Mouse (Mus musculus) CH12.LX (cell line): Measurements from ENCODE around the gene Ctcf. TPM values are rescaled to one million over a fixed set of nuclear protein-coding genes. Genes with fewer than 3 reads are reported as not detected.

Source experiments
- DNase-seq: peaks from one replicate; pipeline ENCODE4 v3.0.0-alpha.2; 2013; ENCODE audit errors: extremely low read depth
- H3K27ac ChIP-seq: 2 replicates; pipeline ENCODE4 v1.5.1; 2012; ENCODE audit warnings: low read depth, mild to moderate bottlenecking, control low read depth, moderate library complexity; ENCODE audit not compliant: insufficient read depth
- H3K27me3 ChIP-seq: replicated peaks from 2 replicates; pipeline ENCODE3; 2012; ENCODE audit warnings: inconsistent platforms
- H3K36me3 ChIP-seq, 2 experiments: replicated peaks in 1 of 2; 2 replicates each; pipeline versions ENCODE3 to v1.6.1; 2012; ENCODE audit warnings: inconsistent platforms in 1 of 2, low read length in 1 of 2, mild to moderate bottlenecking in 1 of 2, mixed read lengths in 1 of 2, moderate library complexity in 1 of 2; ENCODE audit not compliant: control insufficient read depth in 1 of 2, insufficient read depth in 1 of 2
- H3K4me1 ChIP-seq, 2 experiments: 2 replicates each; pipeline ENCODE4 v1.6.1; 2012; ENCODE audit warnings: inconsistent platforms in 1 of 2, moderate library complexity in 1 of 2; ENCODE audit not compliant: insufficient read depth in 2 of 2, control insufficient read depth in 1 of 2
- H3K4me2 ChIP-seq: 2 replicates; pipeline ENCODE4 v1.6.1; 2012; ENCODE audit warnings: low read depth, mild to moderate bottlenecking, control low read depth; ENCODE audit not compliant: poor library complexity, insufficient read depth, severe bottlenecking
- H3K4me3 ChIP-seq, 3 experiments: fragments of 150-350 bp in 1 of 3; sonication (generic) in 1 of 3; replicated peaks in 1 of 3; 2 replicates each; pipeline versions ENCODE3 to v1.5.1; 2011 to 2012; ENCODE audit warnings: low read depth in 2 of 3, low read length in 2 of 3, mild to moderate bottlenecking in 2 of 3, moderate library complexity in 2 of 3, control low read depth in 1 of 3, improper control_type of control experiment in 1 of 3, inconsistent platforms in 1 of 3, mixed read lengths in 1 of 3; ENCODE audit not compliant: poor library complexity in 1 of 3
- H3K79me2 ChIP-seq: replicated peaks from 2 replicates; pipeline ENCODE4 v1.6.1; 2012; ENCODE audit warnings: mild to moderate bottlenecking, moderate library complexity; ENCODE audit not compliant: control insufficient read depth, poor library complexity, insufficient read depth, severe bottlenecking; ENCODE audit errors: extremely low read depth
- H3K9ac ChIP-seq: 2 replicates; pipeline ENCODE4 v1.6.1; 2012; ENCODE audit warnings: low read depth, mild to moderate bottlenecking, control low read depth, moderate library complexity; ENCODE audit not compliant: insufficient read depth
- H3K9me3 ChIP-seq: replicated peaks from 2 replicates; pipeline ENCODE3; 2012; ENCODE audit warnings: low read length, inconsistent platforms, mixed read lengths
- BHLHE40 ChIP-seq: IDR thresholded peaks from 2 replicates; pipeline ENCODE4 v1.6.1; 2011; ENCODE audit warnings: mild to moderate bottlenecking, low read depth, low read length, improper control_type of control experiment
- CHD1 ChIP-seq: IDR thresholded peaks from 2 replicates; pipeline ENCODE4 v1.6.1; 2012; ENCODE audit warnings: low read depth, low read length, improper control_type of control experiment, inconsistent platforms
- EP300 ChIP-seq: IDR thresholded peaks from 2 replicates; pipeline ENCODE4 v1.6.1; 2011; ENCODE audit warnings: low read length, improper control_type of control experiment
- GABPA ChIP-seq: IDR thresholded peaks from 2 replicates; pipeline ENCODE4 v1.6.1; 2012; ENCODE audit warnings: low read depth, low read length, improper control_type of control experiment, inconsistent platforms; ENCODE audit not compliant: insufficient replicate concordance
- IRF4 ChIP-seq: IDR thresholded peaks from 2 replicates; pipeline ENCODE4 v1.6.1; 2014; ENCODE audit warnings: low read depth, mild to moderate bottlenecking, inconsistent platforms, low read length, improper control_type of control experiment
- JUN ChIP-seq: IDR thresholded peaks from 2 replicates; pipeline ENCODE4 v1.6.1; 2011; ENCODE audit warnings: low read depth, mild to moderate bottlenecking, low read length, improper control_type of control experiment, moderate library complexity; ENCODE audit not compliant: insufficient read depth
- MAFK ChIP-seq: IDR thresholded peaks from 2 replicates; pipeline ENCODE4 v1.6.1; 2011; ENCODE audit warnings: low read length, improper control_type of control experiment; ENCODE audit not compliant: insufficient replicate concordance
- MXI1 ChIP-seq: IDR thresholded peaks from 2 replicates; pipeline ENCODE4 v1.6.1; 2011; ENCODE audit warnings: mild to moderate bottlenecking, low read depth, low read length, improper control_type of control experiment
- MYC ChIP-seq: IDR thresholded peaks from 2 replicates; pipeline ENCODE4 v1.6.1; 2011; ENCODE audit warnings: low read depth, mild to moderate bottlenecking, improper control_type of control experiment, low read length
- NELFE ChIP-seq: IDR thresholded peaks from 2 replicates; pipeline ENCODE4 v1.6.1; 2011; ENCODE audit warnings: low read depth, low read length, improper control_type of control experiment
- NRF1 ChIP-seq: IDR thresholded peaks from 2 replicates; pipeline ENCODE4 v1.6.1; 2014; ENCODE audit warnings: low read depth, mild to moderate bottlenecking, inconsistent platforms, low read length, improper control_type of control experiment, moderate library complexity
- PAX5 ChIP-seq: IDR thresholded peaks from 2 replicates; pipeline ENCODE4 v1.6.1; 2012; ENCODE audit warnings: low read length, inconsistent platforms, mixed read lengths
- RCOR1 ChIP-seq: conservative IDR thresholded peaks from 2 replicates; pipeline ENCODE4 v1.6.1; 2012; ENCODE audit warnings: low read depth, mild to moderate bottlenecking, inconsistent platforms, low read length, improper control_type of control experiment
- SIN3A ChIP-seq: IDR thresholded peaks from 2 replicates; pipeline ENCODE4 v1.6.1; 2012; ENCODE audit warnings: low read length, improper control_type of control experiment, inconsistent platforms
- SMC3 ChIP-seq: IDR thresholded peaks from 2 replicates; pipeline ENCODE4 v1.6.1; 2011; ENCODE audit warnings: low read depth, low read length, improper control_type of control experiment
- TBP ChIP-seq: conservative IDR thresholded peaks from 2 replicates; pipeline ENCODE4 v1.6.1; 2011; ENCODE audit warnings: low read depth, low read length, improper control_type of control experiment
- UBTF ChIP-seq: IDR thresholded peaks from 2 replicates; pipeline ENCODE4 v1.6.1; 2012; ENCODE audit warnings: low read depth, mild to moderate bottlenecking, inconsistent platforms, low read length, improper control_type of control experiment, moderate library complexity
- USF1 ChIP-seq: IDR thresholded peaks from 2 replicates; pipeline ENCODE4 v1.6.1; 2014; ENCODE audit warnings: low read depth, mild to moderate bottlenecking, inconsistent platforms, low read length, improper control_type of control experiment
- USF2 ChIP-seq: conservative IDR thresholded peaks from 2 replicates; pipeline ENCODE4 v1.6.1; 2011; ENCODE audit warnings: low read depth, low read length, improper control_type of control experiment
- ZKSCAN1 ChIP-seq: IDR thresholded peaks from 2 replicates; pipeline ENCODE4 v1.6.1; 2012; ENCODE audit warnings: low read depth, inconsistent platforms, low read length, improper control_type of control experiment, borderline replicate concordance
- dilution Hi-C: fragments of 300-500 bp; cut with MboI; formaldehyde crosslinking; loops from 2 replicates; pipeline ENCODE4 v1.14.3; 2020; ENCODE audit warnings: low sequenced_read_pairs; ENCODE audit not compliant: extremely low pct_unique_long_range_greater_than_20kb, extremely low pct_ligation_motif_present
- in situ Hi-C: fragments of 300-500 bp; cut with MboI; formaldehyde crosslinking; loops from 3 replicates; pipeline ENCODE4 v1.14.3; 2019; ENCODE audit warnings: low sequenced_read_pairs, low pct_ligation_motif_present, low pct_unique_long_range_greater_than_20kb, mixed read lengths
- polyA plus RNA-seq: library from polyadenylated mRNA; unstranded; fragments of >175 nt; gene quantifications from 2 replicates; pipeline ENCODE4 v1.2.1, GENCODE M21; 2012; ENCODE audit warnings: low read depth; ENCODE audit not compliant: insufficient read length
- total RNA-seq, 2 experiments: library from RNA; depleted of rRNA; stranded (reverse); fragments of 300-350 nt in 1 of 2; fragments of >200 nt in 1 of 2; gene quantifications; 2 replicates each; pipeline ENCODE4 v1.2.3; 2012 to 2014

Ctcf gene
- total and polyA plus RNA-seq, 3 experiments: 42.3 to 97.9 (median 52.4) TPM

- Histone ChIP-seq H3K9ac (no peak overlapping the region), H3K79me2 (no peaks in the 10 kb centered on the region), H3K4me2 (no peak overlapping the region), H3K4me1 (peaks cover 2 to 44% of the 10 kb centered on the region in 2 experiments; a peak in 2 of 4 replicates), H3K9me3 (peaks cover 7% of the 10 kb centered on the region), H3K27ac (no peak overlapping the region), H3K36me3 (peaks cover 52 to 74% of the 10 kb centered on the region in 2 experiments), H3K4me3 (no peak overlapping the region), H3K27me3 (no peaks in the 10 kb centered on the region)
- dilution Hi-C loops: no loop called here
- no peak for TF ChIP-seq BHLHE40
- TF ChIP-seq TBP: no peak
- TF ChIP-seq NELFE: no peak
- TF ChIP-seq EP300: no peak
- TF ChIP-seq MXI1: no peak
- TF ChIP-seq GABPA: no peak
- no peak for TF ChIP-seq USF1
- TF ChIP-seq CHD1: no peak
- TF ChIP-seq JUN: no peak
- no peak for TF ChIP-seq SIN3A
- TF ChIP-seq MYC: no peak
- TF ChIP-seq IRF4: no peak
- no peak for DNase-seq
- in situ Hi-C loops: loop anchor here (5.0 kb wide), 1 partner anchor 51 kb away; the partner anchor contains the start of genes Agrp and Ctcf
Observed at GRCm38 (mm10) chr8:105688242-105688752, 51.9 kb downstream of the Ctcf start.

GRCm38 (mm10) chr8:105689256-105689982 is 53.1 kb downstream of the Ctcf start:
- Histone ChIP-seq H3K36me3 (peaks cover 59 to 75% of the 10 kb centered on the region in 2 experiments), H3K9ac (no peak overlapping the region), H3K27me3 (no peaks in the 10 kb centered on the region), H3K4me1 (peaks cover 2 to 34% of the 10 kb centered on the region in 2 experiments; a peak in 2 of 4 replicates), H3K4me3 (no peak overlapping the region)
- dilution Hi-C loops: no loop called here
- no peak for TF ChIP-seq IRF4
- no peak for TF ChIP-seq BHLHE40
- TF ChIP-seq SIN3A: no peak
- no peak for TF ChIP-seq RCOR1
- no peak for TF ChIP-seq PAX5
- TF ChIP-seq UBTF: no peak
- no peak for TF ChIP-seq MYC
- TF ChIP-seq SMC3: no peak
- no peak for TF ChIP-seq EP300
- TF ChIP-seq MAFK: no peak
- TF ChIP-seq NRF1: no peak
- TF ChIP-seq NELFE: no peak
- TF ChIP-seq JUN: no peak
- TF ChIP-seq MXI1: no peak
- no peak for TF ChIP-seq CHD1
- no peak for TF ChIP-seq ZKSCAN1
- no peak for TF ChIP-seq GABPA
- no peak for TF ChIP-seq USF2
- TF ChIP-seq, all 38 proteins: peak for 0
- no peak overlapping the region for H3K27ac ChIP-seq
- H3K9me3 ChIP-seq: peaks cover 8% of the 10 kb centered on the region
- no peaks in the 10 kb centered on the region for H3K79me2 ChIP-seq
- no peak for DNase-seq
- H3K4me2 ChIP-seq: no peak overlapping the region
- in situ Hi-C loops: loop anchor here (5.0 kb wide), 1 partner anchor 52 kb away; the partner anchor contains the start of genes Agrp and Ctcf
